Mouse (Mus musculus): ENCODE results near the gene Stard3.
"Not testable (repeated sequence)": the region's sequence is repeated elsewhere in the genome, so short reads cannot be mapped to it uniquely, and the experiment has no call there.

The Stard3 gene

GRCm38 (mm10) chr11:98376756-98377155, 18.6 kb downstream of the Stard3 start:
- no peak for DNase-seq (ENCODE audit: low spot score)

DNA sequence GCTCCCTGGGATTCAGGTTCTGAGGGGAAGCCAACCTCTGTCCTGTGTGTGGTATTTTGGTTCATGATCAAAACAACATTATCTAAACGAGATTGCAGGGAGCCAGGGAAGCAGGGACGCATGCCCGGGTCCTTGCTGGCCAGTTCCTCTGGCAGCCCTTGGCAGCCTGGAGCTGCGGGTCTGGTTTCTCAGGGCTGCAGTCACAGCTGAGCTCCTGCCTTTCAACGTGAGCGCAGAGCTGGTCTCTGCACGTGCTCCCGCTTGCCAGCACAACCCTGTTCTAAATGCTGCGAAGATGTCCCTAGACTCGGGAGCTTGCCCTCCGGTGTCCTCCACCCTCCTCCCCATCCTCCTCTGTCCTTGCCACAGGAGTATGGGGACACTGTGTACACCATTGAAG, 19.6 kb downstream of the Stard3 start:
- DNase-seq (ENCODE audit: low spot score), result no peak

- DNase-seq (ENCODE audit: low spot score), result no peak
These were observed 21.2 kb downstream of the Stard3 start for GRCm38 (mm10) chr11:98379379-98379778.

DNA sequence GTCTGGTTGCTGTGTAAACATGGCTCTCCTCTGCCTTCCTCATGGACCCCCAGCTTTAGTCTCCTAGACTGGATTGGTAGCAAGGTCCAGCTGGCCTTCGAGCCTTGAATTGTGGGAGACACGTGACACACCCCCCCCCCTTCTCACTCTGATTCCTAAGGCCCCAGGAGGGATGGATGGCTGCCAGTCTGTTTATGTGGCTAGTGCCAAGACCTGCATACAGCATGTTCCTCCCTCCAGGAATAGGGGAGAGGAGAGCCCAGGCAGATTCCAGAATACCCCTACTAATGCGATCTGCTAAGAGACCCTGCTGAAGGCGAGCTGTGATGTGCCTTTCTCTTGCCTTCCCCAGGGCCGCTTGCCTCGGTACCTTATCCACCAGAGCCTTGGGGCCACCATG, 21.9 kb downstream of the Stard3 start:
- no peak for DNase-seq (ENCODE audit: low spot score)

GRCm38 (mm10) chr11:98381651-98382050, 23.5 kb downstream of the Stard3 start:
- no peak for DNase-seq (ENCODE audit: low spot score)

GRCm38 (mm10) chr11:98382405-98382804, 24.2 kb downstream of the Stard3 start:
- not testable (repeated sequence) for DNase-seq (ENCODE audit: low spot score)

DNA sequence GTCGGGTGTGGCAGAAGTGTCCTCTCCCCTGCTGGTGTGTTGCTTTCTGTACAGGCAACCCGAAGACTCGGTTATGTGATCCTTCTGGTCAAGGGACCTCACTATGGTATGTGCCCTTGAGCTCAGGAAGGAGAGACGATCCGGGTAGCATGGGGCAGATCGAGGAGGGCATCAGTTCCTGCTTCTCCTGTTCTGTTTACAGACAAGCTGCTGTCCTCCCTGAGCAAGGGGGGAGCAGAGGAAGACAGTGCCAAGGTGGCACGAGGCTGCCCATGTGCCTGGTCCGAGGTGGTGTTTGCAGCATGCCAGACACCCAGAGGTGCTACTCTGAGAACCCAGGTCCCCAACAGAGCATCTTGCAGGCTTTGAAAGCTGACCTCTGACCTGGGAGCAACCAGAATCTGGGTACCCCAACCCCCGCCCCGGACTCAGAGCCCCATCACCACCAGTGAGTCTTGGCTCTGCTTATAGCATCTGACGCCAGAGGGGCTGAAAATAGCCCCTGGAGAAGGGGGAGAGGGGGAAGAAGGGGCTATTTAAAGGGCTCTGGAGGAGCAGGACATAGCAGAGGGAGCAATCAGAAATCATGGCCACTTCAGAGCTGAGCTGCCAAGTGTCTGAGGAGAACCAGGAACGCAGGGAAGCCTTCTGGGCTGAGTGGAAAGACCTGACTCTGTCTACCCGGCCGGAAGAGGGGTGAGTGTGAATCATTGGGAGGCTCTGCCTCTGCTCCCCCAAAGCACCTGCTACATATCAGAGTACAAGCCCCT, 25.3 kb downstream of the Stard3 start, which contains the start of gene Tcap:
Gene Tcap (plus strand): TSS at position 551 of the 770 bp plus-strand sequence.
- DNase-seq (ENCODE audit: low spot score), result no peak

- DNase-seq (ENCODE audit: low spot score), result no peak
These were observed 26.0 kb downstream of the Stard3 start for GRCm38 (mm10) chr11:98384216-98384615.

GRCm38 (mm10) chr11:98384721-98385637, 26.8 kb downstream of the Stard3 start:
- no peak for DNase-seq (ENCODE audit: low spot score)

DNA sequence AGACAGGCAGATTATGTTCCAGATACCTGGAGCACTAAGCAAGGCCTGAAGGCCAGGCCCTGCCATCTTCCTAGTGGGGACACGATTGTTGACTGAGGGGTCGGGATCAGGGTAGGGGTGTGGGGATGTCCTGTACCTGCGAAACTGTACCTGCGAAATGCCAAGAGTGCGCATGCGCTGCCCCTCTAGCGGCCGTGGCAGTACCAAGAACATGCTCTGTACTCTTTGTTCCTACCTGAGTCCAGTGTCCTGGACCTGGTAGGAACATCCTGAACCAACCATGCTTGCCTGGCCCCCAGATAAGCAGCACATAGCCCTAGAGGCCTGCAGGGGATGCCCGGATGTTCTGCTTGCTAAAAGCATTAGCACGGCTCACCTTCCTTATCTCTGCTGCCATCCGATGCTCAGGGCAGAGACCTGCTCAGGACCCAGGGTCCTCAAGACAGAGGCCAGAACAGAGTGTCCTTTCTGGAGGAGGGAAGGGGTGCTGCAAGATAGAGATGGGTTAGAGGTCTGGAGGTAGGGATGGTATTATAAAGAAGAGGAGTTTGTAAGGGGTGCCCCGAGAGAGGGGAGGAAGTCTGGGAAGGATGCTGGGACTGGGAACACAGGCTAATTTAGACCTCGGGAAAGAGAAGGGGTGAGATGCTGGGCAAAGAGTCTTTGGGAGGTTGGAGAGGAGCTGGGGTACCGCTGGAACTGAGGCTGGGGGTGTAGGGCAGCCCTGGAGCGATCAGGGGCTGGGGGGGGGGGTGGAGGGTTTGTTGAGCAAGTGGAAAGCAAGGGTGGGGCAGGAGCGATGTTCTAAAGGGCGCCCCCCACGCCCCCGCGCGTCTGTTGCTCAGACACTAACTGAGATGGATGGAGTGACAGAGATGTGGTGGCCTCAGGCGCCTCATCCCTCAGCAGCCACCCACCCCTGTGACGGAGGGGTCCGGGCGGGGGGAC, 27.7 kb downstream of the Stard3 start, which contains the start of gene Pnmt:
Gene Pnmt (plus strand): TSS at position 813 of the 948 bp plus-strand sequence.
- DNase-seq (ENCODE audit: low spot score), result no peak

GRCm38 (mm10) chr11:98386596-98386995, 28.4 kb downstream of the Stard3 start:
- DNase-seq (ENCODE audit: low spot score), result no peak

DNA sequence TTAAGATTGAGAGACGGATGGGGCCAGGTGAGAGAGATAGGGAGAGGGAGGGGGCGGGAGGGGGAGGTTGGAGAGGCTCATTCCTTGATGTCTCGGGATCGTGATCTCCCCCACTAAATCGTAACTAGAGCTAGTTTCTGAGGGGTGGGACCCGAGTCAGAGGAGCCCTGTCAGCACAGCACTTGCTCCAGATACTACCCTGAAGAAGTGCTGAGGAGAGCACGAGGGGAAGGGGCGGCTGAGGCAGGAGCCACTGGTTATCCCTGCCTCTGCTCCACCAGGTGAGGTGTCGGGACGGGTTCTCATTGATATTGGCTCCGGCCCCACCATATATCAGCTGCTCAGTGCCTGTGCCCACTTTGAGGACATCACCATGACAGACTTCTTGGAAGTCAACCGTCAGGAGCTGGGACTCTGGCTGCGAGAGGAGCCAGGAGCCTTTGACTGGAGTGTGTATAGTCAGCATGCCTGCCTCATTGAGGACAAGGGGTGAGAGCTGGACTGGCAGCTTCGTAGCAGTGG, 28.9 kb downstream of the Stard3 start:
- no peak for DNase-seq (ENCODE audit: low spot score)

GRCm38 (mm10) chr11:98388282-98388681, 30.1 kb downstream of the Stard3 start:
- DNase-seq (ENCODE audit: low spot score), result no peak

DNA sequence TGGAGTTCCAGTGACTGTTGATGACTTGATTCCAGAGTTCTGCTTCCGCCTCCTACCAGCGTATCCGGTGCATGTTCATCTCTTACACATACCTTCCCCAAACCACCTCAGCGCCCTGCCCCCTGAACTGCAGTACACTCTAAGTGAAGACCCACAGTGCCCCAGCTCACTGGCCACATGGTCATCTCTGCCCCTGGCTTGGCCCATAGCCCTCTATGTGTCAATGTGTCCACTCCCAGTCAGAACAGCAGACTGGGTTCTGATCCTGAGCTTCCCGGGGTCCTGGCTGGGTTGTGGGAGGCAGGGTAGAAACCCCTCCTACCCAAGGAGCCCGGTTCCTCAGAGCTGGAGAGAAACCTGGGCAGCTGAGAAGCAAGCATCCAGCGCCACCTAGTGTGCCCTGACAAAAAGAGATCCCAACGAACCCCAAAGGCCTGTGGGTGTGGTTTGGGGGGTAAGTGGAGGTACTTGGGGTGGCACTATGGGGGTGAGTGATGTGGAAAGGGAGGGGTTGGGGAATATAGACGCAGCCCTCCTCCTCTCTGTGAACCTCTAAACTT, 31.1 kb downstream of the Stard3 start:
- peak; percentile 22 for DNase-seq (ENCODE audit: low spot score)

- no peak for DNase-seq (ENCODE audit: low spot score)
These were observed 32.0 kb downstream of the Stard3 start for GRCm38 (mm10) chr11:98390141-98390540.

DNA sequence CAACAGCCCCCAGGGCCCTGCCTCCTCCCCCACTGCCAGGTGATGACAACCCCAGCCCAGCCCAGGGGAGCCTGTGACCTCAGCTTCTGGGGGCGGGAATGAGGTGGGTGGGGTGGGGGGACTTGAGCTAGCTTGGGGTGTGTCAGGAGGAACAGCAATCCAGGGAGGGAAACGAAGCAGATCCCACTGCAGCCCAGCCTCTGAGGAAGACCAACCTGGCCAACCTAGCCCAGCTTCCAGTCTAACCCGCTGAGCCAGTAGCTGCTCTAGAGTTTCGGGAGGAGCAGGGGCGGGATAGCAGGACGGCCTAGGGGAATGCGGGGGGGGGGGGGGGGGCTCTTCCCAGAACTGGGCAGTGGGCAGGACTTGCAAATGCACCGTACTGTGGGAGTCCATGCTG, 33.9 kb downstream of the Stard3 start:
- no peak for DNase-seq (ENCODE audit: low spot score)

- DNase-seq (ENCODE audit: low spot score), result peak; percentile 45
These were observed 34.5 kb downstream of the Stard3 start for GRCm38 (mm10) chr11:98392645-98393044.

DNA sequence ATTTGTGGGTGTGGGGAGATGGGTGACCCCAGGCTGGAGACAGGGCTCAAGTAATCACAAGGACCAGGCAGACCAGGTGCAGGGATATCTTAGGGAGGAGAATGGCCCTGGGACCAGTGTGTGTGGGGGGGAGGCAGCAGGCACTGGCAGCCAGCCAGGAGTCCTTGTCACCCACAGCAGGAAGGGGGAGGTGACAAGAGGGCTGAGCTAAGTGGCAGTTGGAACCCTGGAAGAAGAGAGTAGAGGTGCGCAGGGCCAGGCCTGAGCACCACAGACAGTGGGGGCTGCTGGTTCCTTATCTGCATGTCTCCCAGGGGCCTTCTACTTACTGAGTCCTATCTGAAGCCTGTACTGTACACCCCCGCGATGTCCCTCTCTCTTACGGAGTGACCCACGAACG, 35.1 kb downstream of the Stard3 start:
- peak; percentile 36 for DNase-seq (ENCODE audit: low spot score)

- no peak for DNase-seq (ENCODE audit: low spot score)
These were observed 36.1 kb downstream of the Stard3 start for GRCm38 (mm10) chr11:98394301-98394700.

- no peak for DNase-seq (ENCODE audit: low spot score)
These were observed 36.9 kb downstream of the Stard3 start for GRCm38 (mm10) chr11:98395041-98395440.

DNA sequence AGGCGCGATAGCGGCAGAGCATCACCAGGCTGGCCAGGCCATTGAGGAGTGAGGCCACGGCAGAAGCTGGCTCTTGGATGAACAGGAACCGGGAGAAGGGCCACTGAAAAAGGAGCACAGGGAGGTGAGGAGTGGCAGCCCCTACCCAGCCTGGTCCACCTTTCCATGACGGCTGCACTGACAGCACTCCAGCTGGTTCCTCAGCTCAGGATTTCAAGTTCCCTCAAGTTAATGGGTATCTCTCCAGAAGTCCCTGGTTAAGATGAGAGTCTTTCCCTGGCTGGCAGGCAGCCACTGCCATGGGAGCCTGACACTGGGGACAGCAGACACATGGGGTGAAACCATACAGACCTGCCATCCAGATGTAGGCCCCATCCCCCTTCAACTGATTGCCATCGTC, 39.8 kb downstream of the Stard3 start:
- DNase-seq (ENCODE audit: low spot score), result no peak
